ENCODE assay signal across 23 mouse cellular contexts in the genomic region with DNA sequence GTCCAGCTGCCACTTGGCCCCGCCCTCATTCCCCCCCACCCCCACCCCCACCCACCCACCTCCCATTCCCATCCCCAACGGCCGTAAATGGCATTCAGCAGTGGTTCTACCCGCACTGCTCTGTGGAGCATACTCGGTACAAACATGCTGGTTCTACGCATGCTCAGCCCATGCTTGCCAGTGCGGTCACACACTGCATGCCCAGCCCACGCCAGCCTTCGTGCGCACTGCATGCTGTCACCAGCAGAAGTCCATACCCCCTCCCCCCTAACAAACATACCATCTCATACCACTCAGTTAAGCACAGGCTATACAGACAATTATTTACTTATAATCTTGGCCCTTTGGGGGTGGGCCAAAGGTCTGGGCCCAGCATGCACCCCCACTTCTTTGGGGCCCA. TPM values are rescaled to one million over a fixed set of nuclear protein-coding genes. Genes with fewer than 3 reads are reported as not detected.
A peak's percentile ranks its signal among the peaks of the same experiment; 100 is the strongest.
DNase-seq lines count a peak whose midpoint lies in the region; ATAC-seq and TF ChIP-seq lines count a peak whose summit lies in the region.
"Had no signal": no experiment of that assay in that cellular context is flagged by ENCODE, and none has a peak within 500 bp of the region (broad histone marks: within the 10 kb centered on the region; RNA-seq: fewer than 3 reads in every experiment).

No protein-coding gene starts in this region.

- TF ChIP-seq CTCF in gastrocnemius, adult 2 months (IDR thresholded peaks at IDR 0.05): no peak
- no peak for TF ChIP-seq CTCF in liver, postnatal 0 days (IDR thresholded peaks at IDR 0.05; ENCODE audit: low read depth)

- H3K4me2 ChIP-seq in liver, embryonic 12.5 days: no peak overlapping the region
- H3K4me2 ChIP-seq in liver, postnatal 0 days (ENCODE audit: low read depth, low read length): no peak overlapping the region
- H3K4me2 ChIP-seq: embryonic facial prominence, embryonic 15.5 days; heart, embryonic 11.5 days; heart, embryonic 15.5 days; hindbrain, embryonic 14.5 days had no signal

- no peak overlapping the region for H3K4me3 ChIP-seq in gastrocnemius, adult 2 months
- no peak overlapping the region for H3K4me3 ChIP-seq in liver, embryonic 12.5 days
- H3K4me3 ChIP-seq in liver, postnatal 0 days (ENCODE audit: low read depth, low read length): no peak overlapping the region
- H3K4me3 ChIP-seq: embryonic facial prominence, embryonic 15.5 days; erythroblast, embryonic 14.5 days; forebrain, embryonic 10.5 days; heart, adult 2 months; heart, embryonic 15.5 days had no signal

- peak overlapping the region; percentile 71; the same call in 1 of the 2 replicates for H3K27ac ChIP-seq in gastrocnemius, adult 2 months
- peak overlapping the region; percentile 55; the same call in 1 of the 2 replicates for H3K27ac ChIP-seq in liver, embryonic 12.5 days
- H3K27ac ChIP-seq in liver, postnatal 0 days (ENCODE audit: low read depth): no peak overlapping the region
- H3K27ac ChIP-seq: embryonic facial prominence, embryonic 15.5 days; forebrain, embryonic 10.5 days; heart, adult 2 months; heart, embryonic 15.5 days; hindbrain, embryonic 14.5 days had no signal

- H3K27me3 ChIP-seq in liver, embryonic 12.5 days (replicated peaks): no peaks in the 10 kb centered on the region
- no peaks in the 10 kb centered on the region for H3K27me3 ChIP-seq in liver, postnatal 0 days (ENCODE audit: insufficient read depth, low read length)
- H3K27me3 ChIP-seq: embryonic facial prominence, embryonic 15.5 days; heart, embryonic 15.5 days had no signal

- WGBS in liver, embryonic 12.5 days (ENCODE audit: insufficient replicate concordance): 81% methylated on average over 10 of the region's 10 CpGs
- WGBS in liver, postnatal 0 days (ENCODE audit: insufficient replicate concordance): 95% methylated on average over 8 of the region's 10 CpGs

- H3K9me3 ChIP-seq in liver, embryonic 12.5 days (replicated peaks): no peaks in the 10 kb centered on the region
- no peaks in the 10 kb centered on the region for H3K9me3 ChIP-seq in liver, postnatal 0 days (ENCODE audit: low read length)
- H3K9me3 ChIP-seq: embryonic facial prominence, embryonic 15.5 days; forebrain, embryonic 10.5 days; heart, embryonic 15.5 days had no signal

- peaks cover 46% of the 10 kb centered on the region for H3K4me1 ChIP-seq in liver, embryonic 12.5 days
- peaks cover 14% of the 10 kb centered on the region for H3K4me1 ChIP-seq in liver, postnatal 0 days (ENCODE audit: insufficient read depth)
- H3K4me1 ChIP-seq: embryonic facial prominence, embryonic 15.5 days; forebrain, embryonic 10.5 days; heart, embryonic 15.5 days had no signal

- DNase-seq in gastrocnemius, adult 2 months: no peak
- no peak for DNase-seq in gastrocnemius, postnatal 25 days
- DNase-seq in liver, postnatal 0 days: no peak
- DNase-seq in right cerebral cortex, adult 2 months (ENCODE audit: low spot score in 2 of 2): peak; percentile 52 to 59
- no peak for DNase-seq in right cerebral cortex, postnatal 25 days
- DNase-seq: adrenal gland, postnatal 10 days; cerebellum, adult 11-12 months; cerebellum, adult 9-10 months; cerebellum, postnatal 25 days; gastrocnemius, postnatal 10 days; heart, adult 2 months; heart, postnatal 14 days had no signal

- H3K9ac ChIP-seq in liver, embryonic 12.5 days: no peak overlapping the region
- H3K9ac ChIP-seq in liver, postnatal 0 days (replicated peaks): no peak overlapping the region
- H3K9ac ChIP-seq: embryonic facial prominence, embryonic 15.5 days; heart, embryonic 15.5 days; hindbrain, embryonic 14.5 days had no signal

- no peak for TF ChIP-seq EP300 in liver, postnatal 0 days (IDR thresholded peaks at IDR 0.05; ENCODE audit: low read depth)

- intact Hi-C loops in gastrocnemius, adult 2 months (cut with DNase I): no loop called here

- peaks cover 50% of the 10 kb centered on the region for H3K36me3 ChIP-seq in liver, embryonic 12.5 days
- peaks cover 23% of the 10 kb centered on the region for H3K36me3 ChIP-seq in liver, postnatal 0 days (replicated peaks; ENCODE audit: insufficient read depth, low read length)

- no peak for ATAC-seq in liver, embryonic 12.5 days
- no peak for ATAC-seq in liver, postnatal 0 days
- no peak for ATAC-seq in megakaryocyte, adult 5-6 weeks (ENCODE audit: poor library complexity, severe bottlenecking)
- ATAC-seq: forebrain, embryonic 14.5 days had no signal

RNA-seq across cellular contexts. Expression of gene Hipk4, which starts 8.6 kb away (rescaled TPM):
- under 1 TPM in 1 of 2 experiments, not detected in 1; 0.13 TPM for total RNA-seq in gastrocnemius, adult 2 months (2021)
- total RNA-seq in gastrocnemius, postnatal 25 days (2021): under 1 TPM; 0.13 to 0.18 TPM
- 0.17 and 0.23 TPM in 2 replicates for polyA plus RNA-seq in liver, embryonic 12.5 days (2016; fragmentation: Nextera tagmentation; extraction: Ambion mirVana)
- polyA plus RNA-seq in liver, postnatal 0 days (2015; fragmentation: Nextera tagmentation; extraction: Ambion mirVana): 0.04 TPM in 1 of 2 replicates, not detected in the other
- total RNA-seq in megakaryocyte, adult 5-6 weeks (2015): not detected in 2 replicates
- not detected in 2 replicates for total RNA-seq in megakaryocyte, adult 5-6 weeks (2017)
- total RNA-seq: hematopoietic stem cell, adult 5-6 weeks; MEL had no signal

RNA-seq across cellular contexts. Expression of gene Pld3, which starts 21.3 kb away (rescaled TPM):
- 10 to 100 TPM; 14.5 to 17.2 TPM for total RNA-seq in gastrocnemius, adult 2 months (2021)
- 10 to 100 TPM; 14.9 to 15.0 TPM for total RNA-seq in gastrocnemius, postnatal 25 days (2021)
- 46.6 and 49.1 TPM in 2 replicates for polyA plus RNA-seq in liver, embryonic 12.5 days (2016; fragmentation: Nextera tagmentation; extraction: Ambion mirVana)
- polyA plus RNA-seq in liver, postnatal 0 days (2015; fragmentation: Nextera tagmentation; extraction: Ambion mirVana): 46.5 and 49.3 TPM in 2 replicates
- 7.7 and 19.6 TPM in 2 replicates for total RNA-seq in megakaryocyte, adult 5-6 weeks (2015)
- total RNA-seq in megakaryocyte, adult 5-6 weeks (2017): 6.6 and 8.0 TPM in 2 replicates

RNA-seq across cellular contexts. Expression of gene 2310022A10Rik, which starts 21.3 kb away (rescaled TPM):
- total RNA-seq in gastrocnemius, adult 2 months (2021): 100 to 1,000 TPM; 107 to 123 TPM
- 100 to 1,000 TPM in 1 of 2 experiments, 10 to 100 TPM in 1; 88.3 to 110 TPM for total RNA-seq in gastrocnemius, postnatal 25 days (2021)
- 26.3 and 27.5 TPM in 2 replicates for polyA plus RNA-seq in liver, embryonic 12.5 days (2016; fragmentation: Nextera tagmentation; extraction: Ambion mirVana)
- polyA plus RNA-seq in liver, postnatal 0 days (2015; fragmentation: Nextera tagmentation; extraction: Ambion mirVana): 8.6 and 9.0 TPM in 2 replicates
- total RNA-seq in megakaryocyte, adult 5-6 weeks (2015): 9.4 and 9.9 TPM in 2 replicates
- total RNA-seq in megakaryocyte, adult 5-6 weeks (2017): 3.3 and 7.2 TPM in 2 replicates

RNA-seq across cellular contexts. Expression of gene Prx, which starts 32.6 kb away (rescaled TPM):
- 1 to 10 TPM; 3.1 to 4.1 TPM for total RNA-seq in gastrocnemius, adult 2 months (2021)
- 10 to 100 TPM; 11.6 to 13.0 TPM for total RNA-seq in gastrocnemius, postnatal 25 days (2021)
- 0.91 and 1.2 TPM in 2 replicates for polyA plus RNA-seq in liver, embryonic 12.5 days (2016; fragmentation: Nextera tagmentation; extraction: Ambion mirVana)
- 0.25 and 0.28 TPM in 2 replicates for polyA plus RNA-seq in liver, postnatal 0 days (2015; fragmentation: Nextera tagmentation; extraction: Ambion mirVana)
- 0.05 and 0.16 TPM in 2 replicates for total RNA-seq in megakaryocyte, adult 5-6 weeks (2015)
- 0.22 TPM in 1 of 2 replicates, not detected in the other for total RNA-seq in megakaryocyte, adult 5-6 weeks (2017)

RNA-seq across cellular contexts. Expression of gene Sertad1, which starts 45.0 kb away (rescaled TPM):
- 1 to 10 TPM; 5.5 to 9.1 TPM for total RNA-seq in gastrocnemius, adult 2 months (2021)
- 1 to 10 TPM; 6.8 to 7.5 TPM for total RNA-seq in gastrocnemius, postnatal 25 days (2021)
- polyA plus RNA-seq in liver, embryonic 12.5 days (2016; fragmentation: Nextera tagmentation; extraction: Ambion mirVana): 19.5 and 20.9 TPM in 2 replicates
- polyA plus RNA-seq in liver, postnatal 0 days (2015; fragmentation: Nextera tagmentation; extraction: Ambion mirVana): 18.3 and 18.5 TPM in 2 replicates
- total RNA-seq in megakaryocyte, adult 5-6 weeks (2015): 17.4 and 18.9 TPM in 2 replicates
- total RNA-seq in megakaryocyte, adult 5-6 weeks (2017): 11.2 and 19.7 TPM in 2 replicates

Comparison
In these comparisons a context has a peak if more than half of its experiments do, and no peak if none do; other contexts are left out.
1. DNase-seq: peak in right cerebral cortex, adult 2 months (2 of 2); none in gastrocnemius, adult 2 months (single experiment), gastrocnemius, postnatal 25 days (single experiment), liver, postnatal 0 days (single experiment) and right cerebral cortex, postnatal 25 days (single experiment).
2. RNA of gene 2310022A10Rik, which starts 21.3 kb away (total RNA-seq): 107 to 123 TPM in gastrocnemius, adult 2 months and 88.3 to 110 TPM in gastrocnemius, postnatal 25 days; 3.3 to 9.9 TPM in megakaryocyte, adult 5-6 weeks; every median in the first group is over 4 times any median in the second.